Mouse (Mus musculus) small intestine, adult 2 months (tissue): ENCODE results near the gene Dna2. TPM values are rescaled to one million over a fixed set of nuclear protein-coding genes. Genes with fewer than 3 reads are reported as not detected.
"Not testable (repeated sequence)": the region's sequence is repeated elsewhere in the genome, so short reads cannot be mapped to it uniquely, and the experiment has no call there.

Source experiments
- H3K27ac ChIP-seq: fragments of 200-500 bp; 2 replicates; pipeline ENCODE4 v1.5.1; 2012; ENCODE audit warnings: low read depth, low read length, control low read depth, inconsistent platforms; ENCODE audit not compliant: insufficient read depth
- H3K27me3 ChIP-seq: fragments of 200-500 bp; 2 replicates; pipeline ENCODE4 v1.6.1; 2012; ENCODE audit warnings: mild to moderate bottlenecking, moderate library complexity, low read length, inconsistent platforms; ENCODE audit not compliant: control insufficient read depth, insufficient read depth
- H3K36me3 ChIP-seq: fragments of 200-500 bp; 2 replicates; pipeline ENCODE4 v1.6.1; 2012; ENCODE audit warnings: mild to moderate bottlenecking, low read length, control low read depth, inconsistent platforms; ENCODE audit not compliant: control insufficient read depth, insufficient read depth
- H3K4me1 ChIP-seq: fragments of 200-500 bp; 2 replicates; pipeline ENCODE4 v1.6.1; 2012; ENCODE audit warnings: low read length, inconsistent platforms, mixed read lengths; ENCODE audit not compliant: control insufficient read depth, insufficient read depth, insufficient read length
- H3K4me3 ChIP-seq: fragments of 200-500 bp; 2 replicates; pipeline ENCODE4 v1.5.1; 2012; ENCODE audit warnings: low read depth, mild to moderate bottlenecking, control low read depth, inconsistent platforms, low read length, moderate library complexity
- CTCF ChIP-seq: fragments of 200-500 bp; IDR thresholded peaks from 2 replicates; pipeline ENCODE4 v1.5.1; 2012; ENCODE audit warnings: low read depth, mild to moderate bottlenecking, control low read depth, inconsistent platforms, low read length, moderate library complexity, mixed read lengths; ENCODE audit not compliant: insufficient replicate concordance, insufficient read length; ENCODE audit errors: extremely low read depth
- POLR2A ChIP-seq: fragments of 200-500 bp; IDR thresholded peaks from 2 replicates; pipeline ENCODE4 v1.6.1; 2012; ENCODE audit warnings: low read depth, mild to moderate bottlenecking, control low read depth, inconsistent platforms, low read length, moderate library complexity
- WGBS: fragments of 180-500 bp; shearing (Covaris S2); methylation state at CpG from one replicate; pipeline ENCODE4 v1.1.7; 2018; 5-methylcytosine and 5-hydroxymethylcytosine counted together
- polyA plus RNA-seq: library from polyadenylated mRNA; depleted of rRNA; stranded (reverse); fragments of >200 nt; gene quantifications from 2 replicates; pipeline ENCODE4 v1.2.3, GENCODE M21; 2012; rRNA removed

Gene Dna2
- polyA plus RNA-seq: 1.4 and 3.0 TPM in 2 replicates

DNA sequence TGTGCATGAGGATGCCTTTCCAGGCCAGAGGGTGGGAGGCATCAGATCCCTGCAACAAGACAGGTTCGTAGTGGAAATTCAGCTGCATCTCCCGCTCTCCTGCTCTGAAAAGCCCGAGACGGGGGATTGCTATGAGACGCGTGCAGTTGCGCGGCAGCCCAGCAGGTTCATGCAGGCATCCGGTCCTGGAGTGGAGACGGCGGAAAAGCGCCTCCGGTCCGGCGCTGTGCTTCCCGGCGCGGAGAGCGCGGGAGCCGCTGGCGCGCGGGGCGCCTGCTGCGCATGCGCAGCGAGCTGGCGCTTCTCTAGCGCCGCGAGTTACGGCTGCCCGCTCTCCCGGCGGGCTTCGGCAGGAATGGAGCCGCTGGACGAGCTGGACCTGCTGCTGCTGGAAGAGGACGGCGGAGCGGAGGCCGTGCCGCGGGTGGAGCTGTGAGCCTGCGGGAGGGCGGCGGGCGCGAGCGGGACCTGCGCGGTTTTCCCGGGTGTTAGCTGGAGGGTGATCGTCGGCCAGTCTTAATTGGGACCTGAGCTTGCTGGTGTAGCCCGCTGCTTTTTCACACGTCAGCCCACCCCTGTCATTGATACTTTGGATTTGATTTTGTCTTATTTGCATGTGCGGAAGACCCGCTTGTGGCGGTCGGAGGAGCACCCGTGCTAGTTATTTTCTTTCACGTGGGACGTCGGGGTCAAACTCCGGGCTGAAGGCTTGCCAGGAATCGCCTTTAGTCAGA, at the start of gene Dna2:
Gene Dna2, plus strand, starts transcription at position 289 of the 734 bp plus-strand sequence.
- no peaks in the 10 kb centered on the region for H3K4me1 ChIP-seq
- WGBS: under 1% methylated on average over 64 of the region's 68 CpGs
- H3K4me3 ChIP-seq: peak within 1 kb of the TSS; percentile 63
- no peak for TF ChIP-seq POLR2A
- no peak for TF ChIP-seq CTCF
- H3K27me3 ChIP-seq: no peaks in the 10 kb centered on the region
- no peak within 1 kb of the TSS; the same call in 1 of the 2 replicates for H3K27ac ChIP-seq
- peaks cover 8% of the 10 kb centered on the region for H3K36me3 ChIP-seq

DNA sequence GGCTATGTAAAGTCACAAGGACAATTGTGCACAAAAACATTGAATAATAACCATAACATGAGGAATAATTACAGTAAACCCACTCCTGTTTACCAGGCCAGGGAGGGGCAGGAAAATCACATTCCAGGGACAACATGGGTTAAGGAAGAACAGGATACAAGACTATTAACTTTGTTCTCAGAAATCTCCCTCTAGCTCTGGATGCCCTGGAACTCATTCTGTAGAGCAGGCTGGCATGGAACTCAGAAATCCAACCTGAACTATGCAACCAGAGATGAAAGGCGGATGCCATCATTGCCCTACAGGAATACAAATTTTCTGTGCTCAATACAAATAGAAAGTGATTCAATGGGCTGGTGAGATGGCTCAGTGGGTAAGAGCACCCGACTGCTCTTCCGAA, 49.4 kb upstream of the Dna2 start:
- H3K4me3 ChIP-seq: no peak overlapping the region
- no peak for TF ChIP-seq CTCF
- no peak for TF ChIP-seq POLR2A
- WGBS: 95% methylated on average over 3 of the region's 3 CpGs
- H3K36me3 ChIP-seq: no peaks in the 10 kb centered on the region
- no peaks in the 10 kb centered on the region for H3K4me1 ChIP-seq
- H3K27ac ChIP-seq: no peak overlapping the region
- no peaks in the 10 kb centered on the region for H3K27me3 ChIP-seq

- TF ChIP-seq CTCF (no peak), POLR2A (no peak)
- H3K4me1 ChIP-seq: no peaks in the 10 kb centered on the region
- H3K27ac ChIP-seq: no peak overlapping the region
- WGBS: 66% methylated on average over 2 of the region's 2 CpGs
- H3K4me3 ChIP-seq: no peak overlapping the region
- H3K36me3 ChIP-seq: no peaks in the 10 kb centered on the region
- H3K27me3 ChIP-seq: no peaks in the 10 kb centered on the region
These were observed 48.8 kb upstream of the Dna2 start for GRCm38 (mm10) chr10:62898061-62898460.

DNA sequence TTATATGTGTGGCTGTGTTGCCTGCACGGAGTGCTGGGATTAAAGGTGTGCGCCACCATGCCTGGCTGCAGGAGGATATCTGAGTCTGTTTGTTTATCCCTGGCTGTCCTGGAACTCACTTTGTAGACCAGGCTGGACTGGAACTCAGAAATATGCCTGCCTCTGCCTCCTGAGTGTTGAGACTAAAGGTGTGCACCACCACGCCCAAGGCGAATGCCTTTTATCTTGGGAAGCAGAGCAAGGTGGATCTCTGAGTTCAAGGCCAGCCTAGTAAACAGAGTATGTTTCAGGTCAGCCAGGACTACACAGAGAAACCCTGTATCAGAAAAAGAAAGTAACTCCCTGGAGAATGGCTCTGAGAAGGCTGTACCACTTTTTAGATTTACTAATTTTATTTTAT, 46.7 kb upstream of the Dna2 start:
- H3K4me1 ChIP-seq: no peaks in the 10 kb centered on the region
- no peaks in the 10 kb centered on the region for H3K36me3 ChIP-seq
- TF ChIP-seq CTCF: no peak
- no peak for TF ChIP-seq POLR2A
- no peaks in the 10 kb centered on the region for H3K27me3 ChIP-seq
- H3K27ac ChIP-seq: no peak overlapping the region
- H3K4me3 ChIP-seq: no peak overlapping the region
- 92% methylated on average over 4 of the region's 4 CpGs for WGBS

- Histone ChIP-seq H3K4me3 (no peak overlapping the region), H3K4me1 (no peaks in the 10 kb centered on the region), H3K27ac (no peak overlapping the region), H3K36me3 (no peaks in the 10 kb centered on the region), H3K27me3 (no peaks in the 10 kb centered on the region)
- TF ChIP-seq POLR2A (no peak), CTCF (no peak)
- 41% methylated on average over 8 of the region's 8 CpGs for WGBS
These were observed 45.0 kb upstream of the Dna2 start for GRCm38 (mm10) chr10:62901826-62902225.

GRCm38 (mm10) chr10:62902829-62903228, 44.0 kb upstream of the Dna2 start:
- H3K4me1 ChIP-seq: no peaks in the 10 kb centered on the region
- no peaks in the 10 kb centered on the region for H3K36me3 ChIP-seq
- TF ChIP-seq CTCF (no peak), POLR2A (no peak)
- H3K27me3 ChIP-seq: no peaks in the 10 kb centered on the region
- no peak overlapping the region for H3K27ac ChIP-seq
- H3K4me3 ChIP-seq: no peak overlapping the region
- WGBS: 30% methylated on average over 1 of the region's 1 CpGs

DNA sequence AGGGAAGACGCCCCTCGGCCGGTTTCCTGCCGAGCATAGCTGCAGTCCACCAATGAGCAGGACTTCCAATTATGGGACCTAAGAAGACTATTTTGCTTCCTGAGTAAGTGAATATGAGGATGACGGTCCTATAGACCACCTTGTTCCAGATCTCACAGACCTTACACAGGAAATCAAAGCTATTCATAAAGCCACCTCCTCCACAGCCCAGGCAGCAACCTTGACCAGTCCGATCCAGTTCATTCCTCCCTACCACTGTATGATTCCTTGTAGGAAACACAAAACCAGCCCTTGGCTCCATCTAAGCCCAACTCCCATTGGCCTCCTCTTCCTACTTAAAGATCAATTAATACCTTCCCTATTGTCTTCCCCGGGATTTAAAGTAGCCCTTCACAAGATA, 40.5 kb upstream of the Dna2 start:
- TF ChIP-seq POLR2A (no peak), CTCF (no peak)
- no peak overlapping the region for H3K4me3 ChIP-seq
- WGBS: 90% methylated on average over 7 of the region's 7 CpGs
- no peaks in the 10 kb centered on the region for H3K4me1 ChIP-seq
- no peaks in the 10 kb centered on the region for H3K36me3 ChIP-seq
- no peak overlapping the region for H3K27ac ChIP-seq
- no peaks in the 10 kb centered on the region for H3K27me3 ChIP-seq

GRCm38 (mm10) chr10:62908896-62909295, 37.9 kb upstream of the Dna2 start, which contains the start of gene Tet1:
TSS of gene Tet1 (minus strand) at chr10:62908996.
- not testable (repeated sequence) for H3K4me3 ChIP-seq, H3K4me1 ChIP-seq, H3K27me3 ChIP-seq, H3K36me3 ChIP-seq, H3K27ac ChIP-seq
- no CpG with 5 or more reads among the region's 1 CpGs for WGBS
